Mouse (Mus musculus) cerebellum, adult 2 months (tissue): ENCODE results near the gene Gm8439.

Experiments
- CTCF ChIP-seq: fragments of 200-500 bp; IDR thresholded peaks from 2 replicates; pipeline ENCODE4 v1.5.1; 2011; ENCODE audit warnings: low read depth, mild to moderate bottlenecking, control low read depth, low read length, moderate library complexity, borderline replicate concordance; ENCODE audit not compliant: insufficient read depth
- POLR2A ChIP-seq: fragments of 200-500 bp; IDR thresholded peaks from 2 replicates; pipeline ENCODE4 v1.6.1; 2011; ENCODE audit warnings: low read length, control low read depth, borderline replicate concordance; ENCODE audit not compliant: insufficient read depth

GRCm38 (mm10) chr4:120613691-120614329 lies 25.3 kb downstream of the Gm8439 start:
- TF ChIP-seq CTCF = no peak
- TF ChIP-seq POLR2A = peak; percentile 71; the same call in 1 of the 2 replicates
